Mouse (Mus musculus): ENCODE measurements around the gene Glb1. TPM values are rescaled to one million over a fixed set of nuclear protein-coding genes. Genes with fewer than 3 reads are reported as not detected.
"Not testable (repeated sequence)": the region's sequence is repeated elsewhere in the genome, so short reads cannot be mapped to it uniquely, and the experiment has no call there.

Gene Glb1
- total RNA-seq, 2 experiments from 2014 or later = 21.9 to 22.1 TPM

- Histone ChIP-seq H3K27ac (no peak overlapping the region), H3K4me3 (no peak overlapping the region)
- no peak for DNase-seq (ENCODE audit: low spot score in 2 of 2)
- no peak for TF ChIP-seq CTCF (conservative IDR thresholded peaks at IDR 0.05)
These were observed 101.0 kb downstream of the Glb1 start for GRCm38 (mm10) chr9:114501913-114502312.

- DNase-seq (ENCODE audit: low spot score in 2 of 2) = no peak
- no peak overlapping the region for H3K4me3 ChIP-seq
- no peak overlapping the region for H3K27ac ChIP-seq
- no peak for TF ChIP-seq CTCF (conservative IDR thresholded peaks at IDR 0.05)
These were observed 102.0 kb downstream of the Glb1 start for GRCm38 (mm10) chr9:114502711-114503427.

GRCm38 (mm10) chr9:114504816-114505215 is 103.9 kb downstream of the Glb1 start, which contains the start of gene Ccr4:
Gene Ccr4, minus strand, starts transcription at chr9:114504916.
- DNase-seq (ENCODE audit: low spot score in 2 of 2) = no peak
- TF ChIP-seq CTCF (conservative IDR thresholded peaks at IDR 0.05) = no peak
- no peak within 1 kb of the TSS for H3K27ac ChIP-seq
- H3K4me3 ChIP-seq = no peak within 1 kb of the TSS

GRCm38 (mm10) chr9:114506564-114506963 is 105.7 kb downstream of the Glb1 start:
- DNase-seq (ENCODE audit: low spot score in 2 of 2) = no peak
- no peak overlapping the region for H3K27ac ChIP-seq
- TF ChIP-seq CTCF (conservative IDR thresholded peaks at IDR 0.05) = no peak
- no peak overlapping the region for H3K4me3 ChIP-seq

GRCm38 (mm10) chr9:114507421-114507820 is 106.5 kb downstream of the Glb1 start:
- no peak for DNase-seq (ENCODE audit: low spot score in 2 of 2)
- no peak overlapping the region for H3K27ac ChIP-seq
- no peak overlapping the region for H3K4me3 ChIP-seq
- no peak for TF ChIP-seq CTCF (conservative IDR thresholded peaks at IDR 0.05)

GRCm38 (mm10) chr9:114509785-114510184 is 108.9 kb downstream of the Glb1 start:
- DNase-seq (ENCODE audit: low spot score in 2 of 2) = no peak
- no peak overlapping the region for H3K27ac ChIP-seq
- TF ChIP-seq CTCF (conservative IDR thresholded peaks at IDR 0.05) = no peak
- no peak overlapping the region for H3K4me3 ChIP-seq

- no peak for TF ChIP-seq CTCF (conservative IDR thresholded peaks at IDR 0.05)
- no peak for DNase-seq (ENCODE audit: low spot score in 2 of 2)
- Histone ChIP-seq H3K4me3 (no peak overlapping the region), H3K27ac (no peak overlapping the region)
These were observed 112.0 kb downstream of the Glb1 start for GRCm38 (mm10) chr9:114512831-114513230.

GRCm38 (mm10) chr9:114515364-114515763 is 114.5 kb downstream of the Glb1 start, which contains the start of gene C130032M10Rik:
Gene C130032M10Rik, plus strand, starts transcription at chr9:114515697.
- no peak for TF ChIP-seq CTCF (conservative IDR thresholded peaks at IDR 0.05)
- Histone ChIP-seq H3K4me3 (no peak within 1 kb of the TSS), H3K27ac (no peak within 1 kb of the TSS)
- no peak for DNase-seq (ENCODE audit: low spot score in 2 of 2)

GRCm38 (mm10) chr9:114517924-114518497 is 117.1 kb downstream of the Glb1 start:
- no peak for TF ChIP-seq CTCF (conservative IDR thresholded peaks at IDR 0.05)
- no peak for DNase-seq (ENCODE audit: low spot score in 2 of 2)
- Histone ChIP-seq H3K4me3 (no peak overlapping the region), H3K27ac (no peak overlapping the region)

- Histone ChIP-seq H3K4me3 (no peak overlapping the region), H3K27ac (no peak overlapping the region)
- no peak for DNase-seq (ENCODE audit: low spot score in 2 of 2)
- TF ChIP-seq CTCF (conservative IDR thresholded peaks at IDR 0.05) = peak; percentile 29; the same call in 1 of the 2 replicates
These were observed 118.1 kb downstream of the Glb1 start for GRCm38 (mm10) chr9:114518812-114519477.

GRCm38 (mm10) chr9:114520529-114520928 is 119.7 kb downstream of the Glb1 start:
- not testable (repeated sequence) for H3K27ac ChIP-seq, H3K4me3 ChIP-seq

GRCm38 (mm10) chr9:114522041-114522440 is 121.2 kb downstream of the Glb1 start:
- Histone ChIP-seq H3K4me3 (no peak overlapping the region), H3K27ac (no peak overlapping the region)
- no peak for DNase-seq (ENCODE audit: low spot score in 2 of 2)
- peak; percentile 52 for TF ChIP-seq CTCF (conservative IDR thresholded peaks at IDR 0.05)

More at GRCm38 (mm10) chr9:114520529-114520928, 119.7 kb downstream of the Glb1 start:
- not testable (repeated sequence) for DNase-seq (ENCODE audit: low spot score in 2 of 2)

GRCm38 (mm10) chr9:114522501-114522900 is 121.6 kb downstream of the Glb1 start:
- DNase-seq (ENCODE audit: low spot score in 2 of 2) = no peak
- TF ChIP-seq CTCF (conservative IDR thresholded peaks at IDR 0.05) = no peak

More at GRCm38 (mm10) chr9:114522501-114522900, 121.6 kb downstream of the Glb1 start:
- H3K4me3 ChIP-seq = no peak overlapping the region
- no peak overlapping the region for H3K27ac ChIP-seq

Other genes with a start within 250 kb of the Glb1 start
- not detected for gene Bcl2a1c, start 70.9 kb upstream of the Glb1 start, total RNA-seq (2021)
- gene Crtap, start 10.4 kb upstream of the Glb1 start, total RNA-seq (2021) = 1 to 10 TPM; 5.4 to 6.0 TPM
- 10 to 100 TPM; 10.3 to 10.8 TPM for gene Tmppe, start within 50 bp of the Glb1 start, total RNA-seq (2021)
- gene Ccr4, start 103.8 kb downstream of the Glb1 start, total RNA-seq (2021) = not detected
- gene C130032M10Rik, start 114.6 kb downstream of the Glb1 start, total RNA-seq (2021) = not detected
- 1 to 10 TPM; 1.3 to 1.4 TPM for gene Trim71, start 163.3 kb downstream of the Glb1 start, total RNA-seq (2021)
- gene Cnot10, start 239.1 kb downstream of the Glb1 start, total RNA-seq (2021) = 10 to 100 TPM; 51.4 to 56.1 TPM